ENCODE assay signal across 18 mouse cellular contexts in genomic region chr11:95293017-95293624, GRCm38 (mm10). TPM values are rescaled to one million over a fixed set of nuclear protein-coding genes. Genes with fewer than 3 reads are reported as not detected.
DNase-seq lines count a peak whose midpoint lies in the region; ATAC-seq and TF ChIP-seq lines count a peak whose summit lies in the region.
"Had no signal": no experiment of that assay in that cellular context is flagged by ENCODE, and none has a peak within 500 bp of the region (broad histone marks: within the 10 kb centered on the region; RNA-seq: fewer than 3 reads in every experiment).

No protein-coding gene starts in this region.

- no peak for TF ChIP-seq CTCF in kidney, postnatal 0 days (IDR thresholded peaks at IDR 0.05; ENCODE audit: low read depth)
- TF ChIP-seq CTCF in bone marrow macrophage, adult 2 months (IDR thresholded peaks at IDR 0.05; ENCODE audit: low read depth, low read length): no peak

- no peak for ATAC-seq in kidney, postnatal 0 days (replicated peaks; ENCODE audit: low FRiP score, low read depth)
- peak; percentile 81 for ATAC-seq in megakaryocyte, adult 5-6 weeks (ENCODE audit: poor library complexity, severe bottlenecking)
- ATAC-seq: activated CD4-positive, CD25-positive, alpha-beta regulatory T cell, adult 4 months; intestine, postnatal 0 days had no signal

- no peak for TF ChIP-seq POLR2A in bone marrow macrophage, adult 2 months (IDR thresholded peaks at IDR 0.05; ENCODE audit: borderline replicate concordance, low read depth, low read length)

- DNase-seq in kidney, postnatal 0 days (ENCODE audit: low spot score): peak; percentile 20
- DNase-seq in kidney, adult 18-20 months: no peak
- DNase-seq in 416B (ENCODE audit: low read depth): peak; percentile 68
- DNase-seq in c-Kit-positive CD71-positive TER-119-positive erythroid progenitor cells, embryonic 14.5 days (ENCODE audit: low spot score): no peak
- no peak for DNase-seq in neural tube, embryonic 10.5 days (ENCODE audit: extremely low spot score, low spot score)
- DNase-seq in right cerebral cortex, postnatal 36 days (ENCODE audit: low spot score in 2 of 2): no peak
- DNase-seq: cerebellum, adult 8-10 months; gastrocnemius, postnatal 25 days; kidney, postnatal 4 days; right cerebral cortex, adult 18-20 months had no signal

- H3K4me2 ChIP-seq in kidney, postnatal 0 days (ENCODE audit: low read length): no peak overlapping the region
- H3K4me2 ChIP-seq: heart, embryonic 13.5 days; hindbrain, embryonic 13.5 days had no signal

- H3K27ac ChIP-seq in kidney, postnatal 0 days: no peak overlapping the region
- H3K27ac ChIP-seq in bone marrow macrophage, adult 2 months (ENCODE audit: insufficient read depth, low read depth, low read length): peak overlapping the region; percentile 88
- H3K27ac ChIP-seq: heart, embryonic 13.5 days; hindbrain, embryonic 13.5 days had no signal

- H3K9ac ChIP-seq in kidney, postnatal 0 days (ENCODE audit: low read depth, low read length): no peak overlapping the region
- H3K9ac ChIP-seq: heart, embryonic 13.5 days; hindbrain, embryonic 13.5 days had no signal

- no peak overlapping the region for H3K4me3 ChIP-seq in kidney, postnatal 0 days (replicated peaks; ENCODE audit: low read depth, low read length)
- H3K4me3 ChIP-seq in bone marrow macrophage, adult 2 months (ENCODE audit: insufficient read depth, low read length): 0 out of 2 replicates have a peak overlapping the region, but pooled peaks have one; percentile 3
- H3K4me3 ChIP-seq: heart, embryonic 13.5 days; hindbrain, embryonic 13.5 days; megakaryocyte, embryonic 14.5 days had no signal

- H3K4me1 ChIP-seq in kidney, postnatal 0 days (replicated peaks; ENCODE audit: insufficient read depth, low read length): no peaks in the 10 kb centered on the region
- H3K4me1 ChIP-seq in bone marrow macrophage, adult 2 months (ENCODE audit: control insufficient read depth, insufficient read depth, low read length): peaks cover 29% of the 10 kb centered on the region
- H3K4me1 ChIP-seq: heart, embryonic 13.5 days; hindbrain, embryonic 13.5 days had no signal

- no peaks in the 10 kb centered on the region for H3K9me3 ChIP-seq in kidney, postnatal 0 days (replicated peaks; ENCODE audit: low read length)
- H3K9me3 ChIP-seq: heart, embryonic 13.5 days; hindbrain, embryonic 13.5 days; megakaryocyte, embryonic 14.5 days had no signal

- H3K27me3 ChIP-seq in kidney, postnatal 0 days (ENCODE audit: insufficient read depth, low read length): no peaks in the 10 kb centered on the region
- H3K27me3 ChIP-seq: heart, embryonic 13.5 days; hindbrain, embryonic 13.5 days; megakaryocyte, embryonic 14.5 days had no signal

- WGBS in kidney, postnatal 0 days: 73% methylated on average over 8 of the region's 8 CpGs

- H3K36me3 ChIP-seq in kidney, postnatal 0 days (ENCODE audit: insufficient read depth, low read length): peaks cover 61% of the 10 kb centered on the region

RNA-seq across cellular contexts. Expression of gene Kat7, which starts 16.9 kb away (rescaled TPM):
- 49.0 and 52.1 TPM in 2 replicates for polyA plus RNA-seq in kidney, postnatal 0 days (2015; fragmentation: Nextera tagmentation; extraction: Ambion mirVana)
- 41.2 and 41.7 TPM in 2 replicates for polyA plus RNA-seq in bone marrow macrophage, adult 2 months (2012; ENCODE audit: insufficient read depth, insufficient read length, missing spikeins)
- total RNA-seq in megakaryocyte, adult 5-6 weeks (2015): 78.8 and 84.7 TPM in 2 replicates
- 65.1 and 69.1 TPM in 2 replicates for total RNA-seq in megakaryocyte, adult 5-6 weeks (2017)

RNA-seq across cellular contexts. Expression of gene Tac4, which starts 31.8 kb away (rescaled TPM):
- polyA plus RNA-seq in kidney, postnatal 0 days (2015; fragmentation: Nextera tagmentation; extraction: Ambion mirVana): 0.09 TPM in 1 of 2 replicates, not detected in the other
- not detected in 2 replicates for polyA plus RNA-seq in bone marrow macrophage, adult 2 months (2012; ENCODE audit: insufficient read depth, insufficient read length, missing spikeins)
- total RNA-seq in megakaryocyte, adult 5-6 weeks (2015): not detected in 2 replicates
- total RNA-seq in megakaryocyte, adult 5-6 weeks (2017): 0.15 TPM in 1 of 2 replicates, not detected in the other
- total RNA-seq: midbrain, postnatal 0 days had no signal
- polyA plus RNA-seq: activated CD4-positive, CD25-positive, alpha-beta regulatory T cell, adult 4 months; heart, embryonic 13.5 days; hindbrain, embryonic 13.5 days; intestine, postnatal 0 days; midbrain, postnatal 0 days had no signal

RNA-seq across cellular contexts. Expression of gene Fam117a, which starts 43.7 kb away (rescaled TPM):
- polyA plus RNA-seq in kidney, postnatal 0 days (2015; fragmentation: Nextera tagmentation; extraction: Ambion mirVana): 8.7 and 10.0 TPM in 2 replicates
- polyA plus RNA-seq in bone marrow macrophage, adult 2 months (2012; ENCODE audit: insufficient read depth, insufficient read length, missing spikeins): 3.3 and 3.4 TPM in 2 replicates
- 62.5 and 73.3 TPM in 2 replicates for total RNA-seq in megakaryocyte, adult 5-6 weeks (2015)
- 63.5 and 72.2 TPM in 2 replicates for total RNA-seq in megakaryocyte, adult 5-6 weeks (2017)

Comparison
In these comparisons a context has a peak if more than half of its experiments do, and no peak if none do; other contexts are left out.
1. DNase-seq: peak in kidney, postnatal 0 days (single experiment) and 416B (single experiment); none in kidney, adult 18-20 months (single experiment), c-Kit-positive CD71-positive TER-119-positive erythroid progenitor cells, embryonic 14.5 days (single experiment), neural tube, embryonic 10.5 days (single experiment) and right cerebral cortex, postnatal 36 days (0 of 2).